Mouse (Mus musculus) erythroblast, embryonic 14.5 days (primary cell): ENCODE data around the gene Tmem236. TPM values are rescaled to one million over a fixed set of nuclear protein-coding genes. Genes with fewer than 3 reads are reported as not detected.

Source experiments
- H3K27me3 ChIP-seq: 2 replicates; pipeline ENCODE4 v1.6.1; 2012; ENCODE audit warnings: inconsistent platforms; ENCODE audit not compliant: control insufficient read depth
- H3K36me3 ChIP-seq: 2 replicates; pipeline ENCODE4 v1.6.1; 2012; ENCODE audit warnings: mild to moderate bottlenecking, inconsistent platforms; ENCODE audit not compliant: control insufficient read depth
- H3K4me1 ChIP-seq: 2 replicates; pipeline ENCODE4 v1.6.1; 2012; ENCODE audit warnings: inconsistent platforms; ENCODE audit not compliant: control insufficient read depth
- H3K4me3 ChIP-seq: replicated peaks from 2 replicates; pipeline ENCODE3; 2012; ENCODE audit warnings: moderate library complexity, mild to moderate bottlenecking, inconsistent platforms
- H3K9me3 ChIP-seq: 2 replicates; pipeline ENCODE4 v1.6.1; 2012; ENCODE audit warnings: low read length, inconsistent platforms, mixed read lengths; ENCODE audit not compliant: control insufficient read depth
- GATA1 ChIP-seq: IDR thresholded peaks from 2 replicates; pipeline ENCODE4 v1.6.1; 2012; ENCODE audit warnings: low read length, inconsistent platforms, mixed read lengths
- TAL1 ChIP-seq: IDR thresholded peaks from 3 replicates; pipeline ENCODE4 v1.6.1; 2012; ENCODE audit warnings: low read length, inconsistent platforms, mixed read lengths
- polyA plus RNA-seq: library from polyadenylated mRNA; stranded (reverse); fragments of >175 nt; gene quantifications from 2 replicates; pipeline ENCODE4 v1.2.3, GENCODE M21; 2012

Tmem236 gene
- polyA plus RNA-seq, 1 experiment, result not detected

- TF ChIP-seq TAL1, result no peak
- no peak for TF ChIP-seq GATA1
- Histone ChIP-seq H3K9me3 (no peaks in the 10 kb centered on the region), H3K4me3 (no peak overlapping the region), H3K4me1 (no peaks in the 10 kb centered on the region), H3K36me3 (no peaks in the 10 kb centered on the region), H3K27me3 (no peaks in the 10 kb centered on the region)
Measured at GRCm38 (mm10) chr2:14210731-14211130, 36.4 kb downstream of the Tmem236 start.

GRCm38 (mm10) chr2:14211606-14212005, 37.3 kb downstream of the Tmem236 start:
- H3K36me3 ChIP-seq, result no peaks in the 10 kb centered on the region
- TF ChIP-seq GATA1, result no peak
- no peak for TF ChIP-seq TAL1
- no peaks in the 10 kb centered on the region for H3K4me1 ChIP-seq
- H3K27me3 ChIP-seq, result no peaks in the 10 kb centered on the region
- H3K9me3 ChIP-seq, result no peaks in the 10 kb centered on the region
- no peak overlapping the region for H3K4me3 ChIP-seq

GRCm38 (mm10) chr2:14214764-14215163, 40.4 kb downstream of the Tmem236 start:
- no peaks in the 10 kb centered on the region for H3K27me3 ChIP-seq
- no peak overlapping the region for H3K4me3 ChIP-seq
- no peaks in the 10 kb centered on the region for H3K36me3 ChIP-seq
- TF ChIP-seq GATA1 (no peak), TAL1 (no peak)
- no peaks in the 10 kb centered on the region for H3K9me3 ChIP-seq
- no peaks in the 10 kb centered on the region for H3K4me1 ChIP-seq

GRCm38 (mm10) chr2:14216653-14217052, 42.3 kb downstream of the Tmem236 start:
- no peaks in the 10 kb centered on the region for H3K36me3 ChIP-seq
- no peaks in the 10 kb centered on the region for H3K4me1 ChIP-seq
- no peaks in the 10 kb centered on the region for H3K9me3 ChIP-seq
- no peak for TF ChIP-seq TAL1
- no peak for TF ChIP-seq GATA1
- no peaks in the 10 kb centered on the region for H3K27me3 ChIP-seq
- no peak overlapping the region for H3K4me3 ChIP-seq

- no peaks in the 10 kb centered on the region for H3K9me3 ChIP-seq
- no peaks in the 10 kb centered on the region for H3K4me1 ChIP-seq
- no peaks in the 10 kb centered on the region for H3K36me3 ChIP-seq
- H3K27me3 ChIP-seq, result no peaks in the 10 kb centered on the region
- no peak overlapping the region for H3K4me3 ChIP-seq
- TF ChIP-seq GATA1 (no peak), TAL1 (no peak)
Measured at GRCm38 (mm10) chr2:14218126-14218525, 43.8 kb downstream of the Tmem236 start.

- Histone ChIP-seq H3K27me3 (no peaks in the 10 kb centered on the region), H3K4me3 (no peak overlapping the region), H3K9me3 (no peaks in the 10 kb centered on the region), H3K36me3 (no peaks in the 10 kb centered on the region), H3K4me1 (no peaks in the 10 kb centered on the region)
- TF ChIP-seq GATA1, result no peak
- TF ChIP-seq TAL1, result no peak
Measured at GRCm38 (mm10) chr2:14224387-14224786, 50.1 kb downstream of the Tmem236 start.

GRCm38 (mm10) chr2:14228495-14228894, 54.2 kb downstream of the Tmem236 start:
- Histone ChIP-seq H3K36me3 (no peaks in the 10 kb centered on the region), H3K4me1 (no peaks in the 10 kb centered on the region), H3K4me3 (no peak overlapping the region), H3K27me3 (no peaks in the 10 kb centered on the region), H3K9me3 (no peaks in the 10 kb centered on the region)
- no peak for TF ChIP-seq TAL1
- TF ChIP-seq GATA1, result no peak

GRCm38 (mm10) chr2:14229149-14229548, 54.8 kb downstream of the Tmem236 start, which contains the start of gene Mrc1:
Gene Mrc1 (plus strand): TSS chr2:14229392.
- H3K27me3 ChIP-seq, result no peaks in the 10 kb centered on the region
- no peaks in the 10 kb centered on the region for H3K9me3 ChIP-seq
- H3K4me1 ChIP-seq, result no peaks in the 10 kb centered on the region
- H3K4me3 ChIP-seq, result no peak within 1 kb of the TSS
- TF ChIP-seq GATA1 (no peak), TAL1 (no peak)
- H3K36me3 ChIP-seq, result no peaks in the 10 kb centered on the region

GRCm38 (mm10) chr2:14229979-14230378, 55.7 kb downstream of the Tmem236 start:
- Histone ChIP-seq H3K36me3 (no peaks in the 10 kb centered on the region), H3K27me3 (no peaks in the 10 kb centered on the region), H3K4me3 (no peak overlapping the region), H3K4me1 (no peaks in the 10 kb centered on the region), H3K9me3 (no peaks in the 10 kb centered on the region)
- no peak for TF ChIP-seq GATA1
- no peak for TF ChIP-seq TAL1

- TF ChIP-seq GATA1 (no peak), TAL1 (no peak)
- no peaks in the 10 kb centered on the region for H3K36me3 ChIP-seq
- no peaks in the 10 kb centered on the region for H3K9me3 ChIP-seq
- H3K4me1 ChIP-seq, result no peaks in the 10 kb centered on the region
- no peak overlapping the region for H3K4me3 ChIP-seq
- no peaks in the 10 kb centered on the region for H3K27me3 ChIP-seq
Measured at GRCm38 (mm10) chr2:14232897-14233296, 58.6 kb downstream of the Tmem236 start.

- Histone ChIP-seq H3K4me1 (no peaks in the 10 kb centered on the region), H3K27me3 (no peaks in the 10 kb centered on the region), H3K4me3 (no peak overlapping the region), H3K9me3 (no peaks in the 10 kb centered on the region), H3K36me3 (no peaks in the 10 kb centered on the region)
- TF ChIP-seq TAL1 (no peak), GATA1 (no peak)
Measured at GRCm38 (mm10) chr2:14233983-14234382, 59.7 kb downstream of the Tmem236 start.
